Mouse (Mus musculus): ENCODE data around the gene Gsdma2. TPM values are rescaled to one million over a fixed set of nuclear protein-coding genes. Genes with fewer than 3 reads are reported as not detected.

Gsdma2 gene
- polyA plus RNA-seq, 1 experiment, result not detected

- WGBS, result 50% methylated on average over 13 of the region's 13 CpGs
- Histone ChIP-seq H3K4me1 (ENCODE audit: control insufficient read depth, insufficient read depth, low read length) (no peaks in the 10 kb centered on the region), H3K4me3 (ENCODE audit: insufficient read depth, low read depth, low read length) (no peak overlapping the region), H3K27ac (ENCODE audit: insufficient read depth, low read depth, low read length) (no peak overlapping the region)
- TF ChIP-seq CTCF (IDR thresholded peaks at IDR 0.05; ENCODE audit: insufficient read depth, low read depth, low read length) (no peak), POLR2A (IDR thresholded peaks at IDR 0.05; ENCODE audit: insufficient read depth, low read depth, low read length) (no peak)
These were observed 46.6 kb downstream of the Gsdma2 start for GRCm38 (mm10) chr11:98693201-98693600.

GRCm38 (mm10) chr11:98693746-98694145 is 47.2 kb downstream of the Gsdma2 start:
- Histone ChIP-seq H3K4me3 (ENCODE audit: insufficient read depth, low read depth, low read length) (no peak overlapping the region), H3K4me1 (ENCODE audit: control insufficient read depth, insufficient read depth, low read length) (no peaks in the 10 kb centered on the region), H3K27ac (ENCODE audit: insufficient read depth, low read depth, low read length) (no peak overlapping the region)
- no peak for TF ChIP-seq POLR2A (IDR thresholded peaks at IDR 0.05; ENCODE audit: insufficient read depth, low read depth, low read length)
- no peak for TF ChIP-seq CTCF (IDR thresholded peaks at IDR 0.05; ENCODE audit: insufficient read depth, low read depth, low read length)
- WGBS, result 89% methylated on average over 9 of the region's 9 CpGs

GRCm38 (mm10) chr11:98694301-98694700 is 47.7 kb downstream of the Gsdma2 start:
- 74% methylated on average over 9 of the region's 9 CpGs for WGBS
- no peaks in the 10 kb centered on the region for H3K4me1 ChIP-seq (ENCODE audit: control insufficient read depth, insufficient read depth, low read length)
- H3K27ac ChIP-seq (ENCODE audit: insufficient read depth, low read depth, low read length), result no peak overlapping the region
- TF ChIP-seq POLR2A (IDR thresholded peaks at IDR 0.05; ENCODE audit: insufficient read depth, low read depth, low read length), result no peak
- TF ChIP-seq CTCF (IDR thresholded peaks at IDR 0.05; ENCODE audit: insufficient read depth, low read depth, low read length), result no peak
- H3K4me3 ChIP-seq (ENCODE audit: insufficient read depth, low read depth, low read length), result no peak overlapping the region

GRCm38 (mm10) chr11:98695408-98695807 is 48.8 kb downstream of the Gsdma2 start:
- Histone ChIP-seq H3K4me1 (ENCODE audit: control insufficient read depth, insufficient read depth, low read length) (no peaks in the 10 kb centered on the region), H3K4me3 (ENCODE audit: insufficient read depth, low read depth, low read length) (no peak overlapping the region), H3K27ac (ENCODE audit: insufficient read depth, low read depth, low read length) (no peak overlapping the region)
- WGBS, result 55% methylated on average over 14 of the region's 14 CpGs
- TF ChIP-seq CTCF (IDR thresholded peaks at IDR 0.05; ENCODE audit: insufficient read depth, low read depth, low read length) (no peak), POLR2A (IDR thresholded peaks at IDR 0.05; ENCODE audit: insufficient read depth, low read depth, low read length) (no peak)

GRCm38 (mm10) chr11:98696454-98697216 is 50.1 kb downstream of the Gsdma2 start:
- WGBS, result 80% methylated on average over 14 of the region's 14 CpGs
- Histone ChIP-seq H3K4me1 (ENCODE audit: control insufficient read depth, insufficient read depth, low read length) (no peaks in the 10 kb centered on the region), H3K4me3 (ENCODE audit: insufficient read depth, low read depth, low read length) (no peak overlapping the region), H3K27ac (ENCODE audit: insufficient read depth, low read depth, low read length) (no peak overlapping the region)
- TF ChIP-seq POLR2A (IDR thresholded peaks at IDR 0.05; ENCODE audit: insufficient read depth, low read depth, low read length) (no peak), CTCF (IDR thresholded peaks at IDR 0.05; ENCODE audit: insufficient read depth, low read depth, low read length) (no peak)

- TF ChIP-seq CTCF (IDR thresholded peaks at IDR 0.05; ENCODE audit: insufficient read depth, low read depth, low read length), result no peak
- no peak for TF ChIP-seq POLR2A (IDR thresholded peaks at IDR 0.05; ENCODE audit: insufficient read depth, low read depth, low read length)
- 88% methylated on average over 12 of the region's 12 CpGs for WGBS
- Histone ChIP-seq H3K27ac (ENCODE audit: insufficient read depth, low read depth, low read length) (no peak overlapping the region), H3K4me1 (ENCODE audit: control insufficient read depth, insufficient read depth, low read length) (no peaks in the 10 kb centered on the region), H3K4me3 (ENCODE audit: insufficient read depth, low read depth, low read length) (no peak overlapping the region)
These were observed 50.7 kb downstream of the Gsdma2 start for GRCm38 (mm10) chr11:98697225-98697624.

- no peak for TF ChIP-seq CTCF (IDR thresholded peaks at IDR 0.05; ENCODE audit: insufficient read depth, low read depth, low read length)
- no peak for TF ChIP-seq POLR2A (IDR thresholded peaks at IDR 0.05; ENCODE audit: insufficient read depth, low read depth, low read length)
- Histone ChIP-seq H3K27ac (ENCODE audit: insufficient read depth, low read depth, low read length) (no peak overlapping the region), H3K4me3 (ENCODE audit: insufficient read depth, low read depth, low read length) (no peak overlapping the region), H3K4me1 (ENCODE audit: control insufficient read depth, insufficient read depth, low read length) (no peaks in the 10 kb centered on the region)
- WGBS, result 85% methylated on average over 16 of the region's 16 CpGs
These were observed 52.5 kb downstream of the Gsdma2 start for GRCm38 (mm10) chr11:98698849-98699640.

- WGBS, result 38% methylated on average over 4 of the region's 4 CpGs
- TF ChIP-seq POLR2A (IDR thresholded peaks at IDR 0.05; ENCODE audit: insufficient read depth, low read depth, low read length) (no peak), CTCF (IDR thresholded peaks at IDR 0.05; ENCODE audit: insufficient read depth, low read depth, low read length) (0 out of 2 replicates have a peak, but pooled peaks have one; percentile 16)
- Histone ChIP-seq H3K4me3 (ENCODE audit: insufficient read depth, low read depth, low read length) (no peak overlapping the region), H3K27ac (ENCODE audit: insufficient read depth, low read depth, low read length) (no peak overlapping the region), H3K4me1 (ENCODE audit: control insufficient read depth, insufficient read depth, low read length) (no peaks in the 10 kb centered on the region)
These were observed 53.4 kb downstream of the Gsdma2 start for GRCm38 (mm10) chr11:98699911-98700310.

- WGBS, result 67% methylated on average over 10 of the region's 10 CpGs
- TF ChIP-seq POLR2A (IDR thresholded peaks at IDR 0.05; ENCODE audit: insufficient read depth, low read depth, low read length) (no peak), CTCF (IDR thresholded peaks at IDR 0.05; ENCODE audit: insufficient read depth, low read depth, low read length) (no peak)
- H3K27ac ChIP-seq (ENCODE audit: insufficient read depth, low read depth, low read length), result no peak within 1 kb of the TSS
These were observed 54.7 kb downstream of the Gsdma2 start, which contains the start of gene Csf3 for GRCm38 (mm10) chr11:98701213-98701670. TSS of gene Csf3 (plus strand) at chr11:98701263.

More at GRCm38 (mm10) chr11:98701213-98701670, 54.7 kb downstream of the Gsdma2 start, which contains the start of gene Csf3:
- Histone ChIP-seq H3K4me1 (ENCODE audit: control insufficient read depth, insufficient read depth, low read length) (no peaks in the 10 kb centered on the region), H3K4me3 (ENCODE audit: insufficient read depth, low read depth, low read length) (no peak within 1 kb of the TSS)

Measured in olfactory bulb, adult 2 months (tissue).